In the genomic region with DNA sequence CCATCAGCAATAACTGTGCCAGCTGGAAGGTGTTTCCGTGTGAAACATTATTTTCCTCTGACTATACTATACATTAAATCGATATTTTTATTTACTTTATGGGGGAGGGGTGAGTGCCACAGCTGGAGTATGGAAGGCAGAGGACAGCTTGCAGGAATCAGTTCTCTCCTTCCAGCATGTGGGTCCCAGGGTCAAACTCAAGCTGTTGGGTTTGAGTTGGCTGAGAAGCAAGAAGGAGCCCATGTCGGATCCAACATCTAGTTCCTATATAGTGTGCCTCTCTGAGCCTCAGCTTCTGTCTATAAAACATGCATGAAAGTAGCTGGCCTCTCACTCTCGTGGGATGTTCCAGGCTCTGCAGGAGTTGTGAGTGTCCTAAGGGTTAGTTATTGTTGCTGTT, we compare ENCODE assay signal across 20 mouse cellular contexts. TPM values are rescaled to one million over a fixed set of nuclear protein-coding genes. Genes with fewer than 3 reads are reported as not detected.
DNase-seq lines count a peak whose midpoint lies in the region; ATAC-seq and TF ChIP-seq lines count a peak whose summit lies in the region.
"Had no signal": no experiment of that assay in that cellular context is flagged by ENCODE, and none has a peak within 500 bp of the region (broad histone marks: within the 10 kb centered on the region; RNA-seq: fewer than 3 reads in every experiment).

No protein-coding gene starts in this region.

- no peak overlapping the region for H3K4me2 ChIP-seq in hindbrain, postnatal 0 days (ENCODE audit: low read depth, low read length)
- H3K4me2 ChIP-seq in hindbrain, embryonic 11.5 days (replicated peaks; ENCODE audit: low read depth, low read length), result no peak overlapping the region
- no peak overlapping the region for H3K4me2 ChIP-seq in midbrain, embryonic 11.5 days
- no peak overlapping the region for H3K4me2 ChIP-seq in midbrain, embryonic 13.5 days (replicated peaks)
- H3K4me2 ChIP-seq: limb, embryonic 13.5 days; liver, embryonic 15.5 days had no signal

- H3K9me3 ChIP-seq in heart, embryonic 10.5 days, result no peaks in the 10 kb centered on the region
- no peaks in the 10 kb centered on the region for H3K9me3 ChIP-seq in hindbrain, postnatal 0 days (ENCODE audit: low read length)
- no peaks in the 10 kb centered on the region for H3K9me3 ChIP-seq in hindbrain, embryonic 11.5 days (ENCODE audit: control insufficient read depth, low read length)
- no peaks in the 10 kb centered on the region for H3K9me3 ChIP-seq in midbrain, embryonic 11.5 days (ENCODE audit: control insufficient read depth, low read length)
- no peaks in the 10 kb centered on the region for H3K9me3 ChIP-seq in midbrain, embryonic 13.5 days
- H3K9me3 ChIP-seq: limb, embryonic 13.5 days; liver, embryonic 15.5 days had no signal

- no peak for ATAC-seq in hindbrain, postnatal 0 days
- no peak for ATAC-seq in hindbrain, embryonic 11.5 days (ENCODE audit: low FRiP score)
- ATAC-seq in midbrain, embryonic 11.5 days (ENCODE audit: low FRiP score), result no peak
- no peak for ATAC-seq in midbrain, embryonic 13.5 days
- ATAC-seq: forebrain, postnatal 0 days had no signal

- H3K36me3 ChIP-seq in heart, embryonic 10.5 days, result no peaks in the 10 kb centered on the region
- H3K36me3 ChIP-seq in hindbrain, postnatal 0 days (ENCODE audit: insufficient read depth, low read length), result no peaks in the 10 kb centered on the region
- H3K36me3 ChIP-seq in hindbrain, embryonic 11.5 days (ENCODE audit: control insufficient read depth, insufficient read depth, low read length), result no peaks in the 10 kb centered on the region
- H3K36me3 ChIP-seq in midbrain, embryonic 11.5 days (ENCODE audit: control insufficient read depth, insufficient read depth, low read length), result no peaks in the 10 kb centered on the region
- no peaks in the 10 kb centered on the region for H3K36me3 ChIP-seq in midbrain, embryonic 13.5 days
- H3K36me3 ChIP-seq: limb, embryonic 13.5 days; liver, embryonic 15.5 days had no signal

- H3K4me3 ChIP-seq in heart, embryonic 10.5 days, result no peak overlapping the region
- H3K4me3 ChIP-seq in hindbrain, postnatal 0 days (ENCODE audit: low read length), result no peak overlapping the region
- H3K4me3 ChIP-seq in hindbrain, embryonic 11.5 days (ENCODE audit: low read depth, low read length), result no peak overlapping the region
- H3K4me3 ChIP-seq in midbrain, embryonic 11.5 days (ENCODE audit: low read depth, low read length), result no peak overlapping the region
- H3K4me3 ChIP-seq in midbrain, embryonic 13.5 days (replicated peaks), result no peak overlapping the region
- H3K4me3 ChIP-seq: erythroblast, embryonic 14.5 days; limb, embryonic 13.5 days; liver, embryonic 15.5 days had no signal

- TF ChIP-seq CTCF in hindbrain, postnatal 0 days (IDR thresholded peaks at IDR 0.05; ENCODE audit: low read depth), result no peak

- H3K9ac ChIP-seq in hindbrain, postnatal 0 days (replicated peaks; ENCODE audit: low read length), result no peak overlapping the region
- no peak overlapping the region for H3K9ac ChIP-seq in hindbrain, embryonic 11.5 days (ENCODE audit: low read depth, low read length)
- H3K9ac ChIP-seq in midbrain, embryonic 11.5 days (ENCODE audit: low read length), result no peak overlapping the region
- no peak overlapping the region for H3K9ac ChIP-seq in midbrain, embryonic 13.5 days (replicated peaks)
- H3K9ac ChIP-seq: forebrain, postnatal 0 days; liver, embryonic 15.5 days had no signal

- no peak for DNase-seq in heart, embryonic 10.5 days (ENCODE audit: low spot score)
- DNase-seq in heart, postnatal 25 days (ENCODE audit: low spot score), result no peak
- no peak for DNase-seq in hindbrain, postnatal 0 days (ENCODE audit: low spot score)
- DNase-seq in hindbrain, embryonic 11.5 days (ENCODE audit: low spot score), result no peak
- DNase-seq in midbrain, embryonic 11.5 days (ENCODE audit: low spot score, missing footprints), result peak; percentile 37
- DNase-seq in lung, postnatal 4 days, result peak; percentile 47 to 71
- no peak for DNase-seq in urinary bladder, postnatal 4 days (ENCODE audit: low spot score in 2 of 2)
- DNase-seq: adrenal gland, postnatal 10 days; cerebellum, adult 11-12 months; cerebellum, postnatal 36 days; forebrain, postnatal 0 days; heart, postnatal 4 days; kidney, adult 8-10 months; kidney, postnatal 36 days; thymus, postnatal 4 days had no signal

- 76% methylated on average over 4 of the region's 4 CpGs for WGBS in heart, embryonic 10.5 days
- WGBS in hindbrain, postnatal 0 days, result 80% methylated on average over 4 of the region's 4 CpGs
- WGBS in hindbrain, embryonic 11.5 days, result 81% methylated on average over 4 of the region's 4 CpGs
- 77% methylated on average over 4 of the region's 4 CpGs for WGBS in midbrain, embryonic 11.5 days
- 85% methylated on average over 4 of the region's 4 CpGs for WGBS in midbrain, embryonic 13.5 days

- H3K4me1 ChIP-seq in heart, embryonic 10.5 days, result peaks cover 39% of the 10 kb centered on the region
- H3K4me1 ChIP-seq in hindbrain, postnatal 0 days (ENCODE audit: insufficient read depth, low read length), result peaks cover 6% of the 10 kb centered on the region; the same call in 1 of the 2 replicates
- no peaks in the 10 kb centered on the region for H3K4me1 ChIP-seq in hindbrain, embryonic 11.5 days (replicated peaks; ENCODE audit: control insufficient read depth, insufficient read depth, low read length)
- peaks cover 5% of the 10 kb centered on the region; the same call in 1 of the 2 replicates for H3K4me1 ChIP-seq in midbrain, embryonic 11.5 days (ENCODE audit: control insufficient read depth, insufficient read depth, low read length)
- peaks cover 13% of the 10 kb centered on the region for H3K4me1 ChIP-seq in midbrain, embryonic 13.5 days (replicated peaks)

- intact Hi-C loops in heart, postnatal 25 days (cut with DNase I), result no loop called here

- peak overlapping the region; percentile 80 for H3K27ac ChIP-seq in heart, embryonic 10.5 days
- peak overlapping the region; percentile 51; the same call in 1 of the 2 replicates for H3K27ac ChIP-seq in hindbrain, postnatal 0 days
- H3K27ac ChIP-seq in hindbrain, embryonic 11.5 days (ENCODE audit: low read depth, low read length), result no peak overlapping the region
- H3K27ac ChIP-seq in midbrain, embryonic 11.5 days (ENCODE audit: low read depth, low read length), result no peak overlapping the region
- no peak overlapping the region for H3K27ac ChIP-seq in midbrain, embryonic 13.5 days

- H3K27me3 ChIP-seq in heart, embryonic 10.5 days (ENCODE audit: insufficient read depth, poor library complexity, severe bottlenecking), result 0 out of 2 replicates have a peak, but pooled peaks cover 3% of the 10 kb centered on the region
- H3K27me3 ChIP-seq in hindbrain, postnatal 0 days (ENCODE audit: insufficient read depth, low read length), result no peaks in the 10 kb centered on the region
- H3K27me3 ChIP-seq in hindbrain, embryonic 11.5 days (ENCODE audit: control insufficient read depth, insufficient read depth, low read length), result no peaks in the 10 kb centered on the region
- no peaks in the 10 kb centered on the region; the same call in none of the 2 replicates for H3K27me3 ChIP-seq in midbrain, embryonic 11.5 days (ENCODE audit: control insufficient read depth, insufficient read depth, low read length)
- H3K27me3 ChIP-seq in midbrain, embryonic 13.5 days, result no peaks in the 10 kb centered on the region
- H3K27me3 ChIP-seq: limb, embryonic 13.5 days had no signal

RNA-seq across cellular contexts. Expression of a gene that starts 3.3 kb away (rescaled TPM):
- 4.2 and 6.1 TPM in 2 replicates for polyA plus RNA-seq in heart, embryonic 10.5 days (2016; fragmentation: Nextera tagmentation; extraction: Ambion mirVana)
- total RNA-seq in heart, postnatal 25 days (2021), result 1 to 10 TPM; 2.3 to 2.7 TPM
- 3.6 and 13.3 TPM in 2 replicates for total RNA-seq in hindbrain, postnatal 0 days (2014; rRNA removed)
- 8.4 and 9.0 TPM in 2 replicates for polyA plus RNA-seq in hindbrain, postnatal 0 days (2015; fragmentation: Nextera tagmentation; extraction: Ambion mirVana)
- polyA plus RNA-seq in hindbrain, embryonic 11.5 days (2014; fragmentation: Nextera tagmentation; extraction: Ambion mirVana), result 5.5 and 5.6 TPM in 2 replicates
- 4.7 and 6.1 TPM in 2 replicates for polyA plus RNA-seq in midbrain, embryonic 11.5 days (2014; fragmentation: Nextera tagmentation; extraction: Ambion mirVana)
- 2.5 and 2.9 TPM in 2 replicates for polyA plus RNA-seq in midbrain, embryonic 13.5 days (2015; fragmentation: Nextera tagmentation; extraction: Ambion mirVana)
- total RNA-seq: neutrophil, adult 5-6 weeks had no signal
- polyA plus RNA-seq: erythroblast, embryonic 14.5 days had no signal

RNA-seq across cellular contexts. Expression of a gene that starts 26.4 kb away (rescaled TPM):
- polyA plus RNA-seq in heart, embryonic 10.5 days (2016; fragmentation: Nextera tagmentation; extraction: Ambion mirVana), result 24.6 and 25.4 TPM in 2 replicates
- 10 to 100 TPM; 22.8 to 25.6 TPM for total RNA-seq in heart, postnatal 25 days (2021)
- total RNA-seq in hindbrain, postnatal 0 days (2014; rRNA removed), result 22.9 and 25.4 TPM in 2 replicates
- 18.7 and 20.4 TPM in 2 replicates for polyA plus RNA-seq in hindbrain, postnatal 0 days (2015; fragmentation: Nextera tagmentation; extraction: Ambion mirVana)
- polyA plus RNA-seq in hindbrain, embryonic 11.5 days (2014; fragmentation: Nextera tagmentation; extraction: Ambion mirVana), result 18.7 and 21.5 TPM in 2 replicates
- 19.3 and 21.1 TPM in 2 replicates for polyA plus RNA-seq in midbrain, embryonic 11.5 days (2014; fragmentation: Nextera tagmentation; extraction: Ambion mirVana)
- 18.3 and 20.5 TPM in 2 replicates for polyA plus RNA-seq in midbrain, embryonic 13.5 days (2015; fragmentation: Nextera tagmentation; extraction: Ambion mirVana)

RNA-seq across cellular contexts. Expression of a gene that starts 41.4 kb away (rescaled TPM):
- polyA plus RNA-seq in heart, embryonic 10.5 days (2016; fragmentation: Nextera tagmentation; extraction: Ambion mirVana), result 65.1 and 80.5 TPM in 2 replicates
- 10 to 100 TPM; 11.2 to 12.2 TPM for total RNA-seq in heart, postnatal 25 days (2021)
- total RNA-seq in hindbrain, postnatal 0 days (2014; rRNA removed), result 62.4 and 64.0 TPM in 2 replicates
- polyA plus RNA-seq in hindbrain, postnatal 0 days (2015; fragmentation: Nextera tagmentation; extraction: Ambion mirVana), result 81.5 and 83.2 TPM in 2 replicates
- polyA plus RNA-seq in hindbrain, embryonic 11.5 days (2014; fragmentation: Nextera tagmentation; extraction: Ambion mirVana), result 73.7 and 83.5 TPM in 2 replicates
- 76.9 and 84.5 TPM in 2 replicates for polyA plus RNA-seq in midbrain, embryonic 11.5 days (2014; fragmentation: Nextera tagmentation; extraction: Ambion mirVana)
- 93.2 and 95.7 TPM in 2 replicates for polyA plus RNA-seq in midbrain, embryonic 13.5 days (2015; fragmentation: Nextera tagmentation; extraction: Ambion mirVana)

RNA-seq across cellular contexts. Expression of a gene that starts 55.6 kb away (rescaled TPM):
- 36.9 and 42.6 TPM in 2 replicates for polyA plus RNA-seq in heart, embryonic 10.5 days (2016; fragmentation: Nextera tagmentation; extraction: Ambion mirVana)
- 10 to 100 TPM; 18.7 to 19.1 TPM for total RNA-seq in heart, postnatal 25 days (2021)
- total RNA-seq in hindbrain, postnatal 0 days (2014; rRNA removed), result 19.7 and 22.2 TPM in 2 replicates
- polyA plus RNA-seq in hindbrain, postnatal 0 days (2015; fragmentation: Nextera tagmentation; extraction: Ambion mirVana), result 84.8 and 89.5 TPM in 2 replicates
- polyA plus RNA-seq in hindbrain, embryonic 11.5 days (2014; fragmentation: Nextera tagmentation; extraction: Ambion mirVana), result 67.5 and 74.6 TPM in 2 replicates
- polyA plus RNA-seq in midbrain, embryonic 11.5 days (2014; fragmentation: Nextera tagmentation; extraction: Ambion mirVana), result 64.7 and 68.8 TPM in 2 replicates
- polyA plus RNA-seq in midbrain, embryonic 13.5 days (2015; fragmentation: Nextera tagmentation; extraction: Ambion mirVana), result 88.8 and 92.8 TPM in 2 replicates

RNA-seq across cellular contexts. Expression of a gene that starts 55.7 kb away (rescaled TPM):
- 15.7 and 21.5 TPM in 2 replicates for polyA plus RNA-seq in heart, embryonic 10.5 days (2016; fragmentation: Nextera tagmentation; extraction: Ambion mirVana)
- 10 to 100 TPM; 49.4 to 55.3 TPM for total RNA-seq in heart, postnatal 25 days (2021)
- total RNA-seq in hindbrain, postnatal 0 days (2014; rRNA removed), result 43.0 and 49.9 TPM in 2 replicates
- polyA plus RNA-seq in hindbrain, postnatal 0 days (2015; fragmentation: Nextera tagmentation; extraction: Ambion mirVana), result 30.4 and 32.0 TPM in 2 replicates
- 14.6 and 14.8 TPM in 2 replicates for polyA plus RNA-seq in hindbrain, embryonic 11.5 days (2014; fragmentation: Nextera tagmentation; extraction: Ambion mirVana)
- polyA plus RNA-seq in midbrain, embryonic 11.5 days (2014; fragmentation: Nextera tagmentation; extraction: Ambion mirVana), result 12.3 and 14.1 TPM in 2 replicates
- 42.5 and 47.9 TPM in 2 replicates for polyA plus RNA-seq in midbrain, embryonic 13.5 days (2015; fragmentation: Nextera tagmentation; extraction: Ambion mirVana)

Comparison
In these comparisons a context has a peak if more than half of its experiments do, and no peak if none do; other contexts are left out.
1. H3K27ac ChIP-seq: peak in heart, embryonic 10.5 days (single experiment) and hindbrain, postnatal 0 days (single experiment); none in hindbrain, embryonic 11.5 days (single experiment), midbrain, embryonic 11.5 days (single experiment) and midbrain, embryonic 13.5 days (single experiment).
2. DNase-seq: peak in midbrain, embryonic 11.5 days (single experiment) and lung, postnatal 4 days (2 of 2); none in heart, embryonic 10.5 days (single experiment), heart, postnatal 25 days (single experiment), hindbrain, postnatal 0 days (single experiment), hindbrain, embryonic 11.5 days (single experiment) and urinary bladder, postnatal 4 days (0 of 2).